Mouse (Mus musculus): ENCODE results near the gene Letm1. TPM values are rescaled to one million over a fixed set of nuclear protein-coding genes. Genes with fewer than 3 reads are reported as not detected.

Letm1 gene
- polyA plus RNA-seq, 1 experiment from 2014 or later, result 39.1 TPM

GRCm38 (mm10) chr5:33700010-33700409 lies 82.6 kb downstream of the Letm1 start:
- Histone ChIP-seq H3K27me3 (replicated peaks; ENCODE audit: insufficient read depth, low read length) (no peaks in the 10 kb centered on the region), H3K36me3 (ENCODE audit: insufficient read depth, low read length) (no peaks in the 10 kb centered on the region), H3K27ac (ENCODE audit: low read length) (no peak overlapping the region; the same call in 1 of the 2 replicates), H3K9me3 (ENCODE audit: low read length) (no peaks in the 10 kb centered on the region), H3K4me2 (replicated peaks; ENCODE audit: low read depth, low read length) (no peak overlapping the region), H3K4me1 (ENCODE audit: insufficient read depth, low read depth, low read length) (peaks cover 41% of the 10 kb centered on the region), H3K9ac (replicated peaks; ENCODE audit: low read depth) (no peak overlapping the region), H3K4me3 (ENCODE audit: low read depth, low read length) (no peak overlapping the region)
- 23% methylated on average over 13 of the region's 13 CpGs for WGBS
- DNase-seq (ENCODE audit: low spot score) (peak; percentile 51), ATAC-seq (no peak)
- TF ChIP-seq EP300 (IDR thresholded peaks at IDR 0.05) (no peak), CTCF (IDR thresholded peaks at IDR 0.05) (no peak)

- H3K27ac ChIP-seq (ENCODE audit: low read length), result no peak overlapping the region
- DNase-seq (ENCODE audit: low spot score), result no peak
- no peak overlapping the region for H3K4me3 ChIP-seq (ENCODE audit: low read depth, low read length)
- H3K4me1 ChIP-seq (ENCODE audit: insufficient read depth, low read depth, low read length), result peaks cover 46% of the 10 kb centered on the region
- TF ChIP-seq CTCF (IDR thresholded peaks at IDR 0.05) (no peak), EP300 (IDR thresholded peaks at IDR 0.05) (no peak)
- no peak for ATAC-seq
- H3K9me3 ChIP-seq (ENCODE audit: low read length), result no peaks in the 10 kb centered on the region
- no peak overlapping the region for H3K9ac ChIP-seq (replicated peaks; ENCODE audit: low read depth)
- no peaks in the 10 kb centered on the region for H3K27me3 ChIP-seq (replicated peaks; ENCODE audit: insufficient read depth, low read length)
- H3K36me3 ChIP-seq (ENCODE audit: insufficient read depth, low read length), result no peaks in the 10 kb centered on the region
- no peak overlapping the region for H3K4me2 ChIP-seq (replicated peaks; ENCODE audit: low read depth, low read length)
- 87% methylated on average over 5 of the region's 5 CpGs for WGBS
Measured at GRCm38 (mm10) chr5:33698669-33699068, 83.9 kb downstream of the Letm1 start.

GRCm38 (mm10) chr5:33697947-33698512 lies 84.6 kb downstream of the Letm1 start:
- H3K27me3 ChIP-seq (replicated peaks; ENCODE audit: insufficient read depth, low read length), result no peaks in the 10 kb centered on the region
- no peak overlapping the region for H3K4me3 ChIP-seq (ENCODE audit: low read depth, low read length)
- H3K4me1 ChIP-seq (ENCODE audit: insufficient read depth, low read depth, low read length), result peaks cover 47% of the 10 kb centered on the region
- no peak for ATAC-seq
- no peak for TF ChIP-seq EP300 (IDR thresholded peaks at IDR 0.05)
- TF ChIP-seq CTCF (IDR thresholded peaks at IDR 0.05), result peak; percentile 7; the same call in 1 of the 2 replicates
- WGBS, result 19% methylated on average over 13 of the region's 13 CpGs
- H3K4me2 ChIP-seq (replicated peaks; ENCODE audit: low read depth, low read length), result no peak overlapping the region
- H3K27ac ChIP-seq (ENCODE audit: low read length), result peak overlapping the region; percentile 92; the same call in 1 of the 2 replicates
- H3K36me3 ChIP-seq (ENCODE audit: insufficient read depth, low read length), result no peaks in the 10 kb centered on the region
- H3K9me3 ChIP-seq (ENCODE audit: low read length), result no peaks in the 10 kb centered on the region
- no peak for DNase-seq (ENCODE audit: low spot score)
- no peak overlapping the region for H3K9ac ChIP-seq (replicated peaks; ENCODE audit: low read depth)

GRCm38 (mm10) chr5:33697534-33697933 lies 85.1 kb downstream of the Letm1 start:
- no peak overlapping the region for H3K4me2 ChIP-seq (replicated peaks; ENCODE audit: low read depth, low read length)
- no peak for TF ChIP-seq CTCF (IDR thresholded peaks at IDR 0.05)
- TF ChIP-seq EP300 (IDR thresholded peaks at IDR 0.05), result no peak
- H3K4me3 ChIP-seq (ENCODE audit: low read depth, low read length), result no peak overlapping the region
- no peaks in the 10 kb centered on the region for H3K36me3 ChIP-seq (ENCODE audit: insufficient read depth, low read length)
- no peaks in the 10 kb centered on the region for H3K27me3 ChIP-seq (replicated peaks; ENCODE audit: insufficient read depth, low read length)
- H3K9ac ChIP-seq (replicated peaks; ENCODE audit: low read depth), result no peak overlapping the region
- no peak for DNase-seq (ENCODE audit: low spot score)
- peak overlapping the region; percentile 92 for H3K27ac ChIP-seq (ENCODE audit: low read length)
- no peak for ATAC-seq
- peaks cover 51% of the 10 kb centered on the region for H3K4me1 ChIP-seq (ENCODE audit: insufficient read depth, low read depth, low read length)
- no peaks in the 10 kb centered on the region for H3K9me3 ChIP-seq (ENCODE audit: low read length)
- WGBS, result 38% methylated on average over 1 of the region's 1 CpGs

DNA sequence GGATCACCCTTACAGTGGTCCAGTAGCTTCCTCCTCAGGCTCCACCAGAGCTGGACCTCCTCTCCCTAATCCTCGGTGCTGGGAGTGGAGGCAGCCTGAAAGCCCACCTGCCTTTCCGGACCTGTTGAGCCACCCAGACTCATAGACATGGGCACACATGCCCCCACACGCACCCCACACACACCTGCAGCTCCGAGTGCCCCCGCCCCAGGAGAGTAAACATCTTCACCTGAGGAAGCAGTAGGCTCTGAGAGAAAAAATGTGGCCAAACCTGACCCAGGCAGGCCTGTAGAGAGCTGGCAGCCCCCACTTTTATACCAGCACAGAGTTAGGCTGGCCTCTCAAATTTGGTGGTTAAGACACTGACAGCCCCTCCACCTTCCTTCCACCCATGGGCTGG lies 86.2 kb downstream of the Letm1 start:
- H3K27ac ChIP-seq (ENCODE audit: low read length), result peak overlapping the region; percentile 92

GRCm38 (mm10) chr5:33695718-33696121 lies 86.9 kb downstream of the Letm1 start:
- Histone ChIP-seq H3K4me2 (replicated peaks; ENCODE audit: low read depth, low read length) (peak overlapping the region; percentile 75), H3K36me3 (ENCODE audit: insufficient read depth, low read length) (no peaks in the 10 kb centered on the region), H3K4me3 (ENCODE audit: low read depth, low read length) (peak overlapping the region; percentile 41), H3K27ac (ENCODE audit: low read length) (peak overlapping the region; percentile 92), H3K27me3 (replicated peaks; ENCODE audit: insufficient read depth, low read length) (no peaks in the 10 kb centered on the region), H3K9ac (replicated peaks; ENCODE audit: low read depth) (peak overlapping the region; percentile 51), H3K4me1 (ENCODE audit: insufficient read depth, low read depth, low read length) (peaks cover 47% of the 10 kb centered on the region), H3K9me3 (ENCODE audit: low read length) (no peaks in the 10 kb centered on the region)
- no peak for TF ChIP-seq CTCF (IDR thresholded peaks at IDR 0.05)
- TF ChIP-seq EP300 (IDR thresholded peaks at IDR 0.05), result no peak
- WGBS, result 7% methylated on average over 22 of the region's 24 CpGs
- peak; percentile 15 for ATAC-seq
- peak; percentile 50 for DNase-seq (ENCODE audit: low spot score)

More for the DNA sequence above, 86.2 kb downstream of the Letm1 start:
- ATAC-seq (peak; percentile 69), DNase-seq (ENCODE audit: low spot score) (peak; percentile 90)
- Histone ChIP-seq H3K4me3 (ENCODE audit: low read depth, low read length) (no peak overlapping the region), H3K4me1 (ENCODE audit: insufficient read depth, low read depth, low read length) (peaks cover 54% of the 10 kb centered on the region), H3K9me3 (ENCODE audit: low read length) (no peaks in the 10 kb centered on the region), H3K4me2 (replicated peaks; ENCODE audit: low read depth, low read length) (0 out of 2 replicates have a peak overlapping the region, but pooled peaks have one; percentile 14), H3K27me3 (replicated peaks; ENCODE audit: insufficient read depth, low read length) (no peaks in the 10 kb centered on the region), H3K36me3 (ENCODE audit: insufficient read depth, low read length) (no peaks in the 10 kb centered on the region), H3K9ac (replicated peaks; ENCODE audit: low read depth) (0 out of 2 replicates have a peak overlapping the region, but pooled peaks have one; percentile 9)
- TF ChIP-seq CTCF (IDR thresholded peaks at IDR 0.05) (no peak), EP300 (IDR thresholded peaks at IDR 0.05) (peak; percentile 71; the same call in 1 of the 2 replicates)
- WGBS, result 49% methylated on average over 5 of the region's 5 CpGs
